Mouse (Mus musculus): ENCODE measurements around the gene Nupl2. TPM values are rescaled to one million over a fixed set of nuclear protein-coding genes. Genes with fewer than 3 reads are reported as not detected.

Nupl2 gene
- total RNA-seq (2021): 8.8 and 11.8 TPM in 2 replicates
- long read RNA-seq, transcript Nupl2-201 (7 exons, 2,914 nt): major isoform, 9 of 15 reads
- long read RNA-seq, partial matches to known transcripts: 2 of 15 reads
- long read RNA-seq, other reads (novel, unspliced or antisense): 3 of 15 reads

GRCm38 (mm10) chr5:24164789-24165445 is at the start of gene Nupl2:
Gene Nupl2, plus strand, starts transcription at chr5:24164963.
- DNase-seq: peak; percentile 96

GRCm38 (mm10) chr5:24122221-24122620 is 42.5 kb upstream of the Nupl2 start:
- no peak for DNase-seq

DNA sequence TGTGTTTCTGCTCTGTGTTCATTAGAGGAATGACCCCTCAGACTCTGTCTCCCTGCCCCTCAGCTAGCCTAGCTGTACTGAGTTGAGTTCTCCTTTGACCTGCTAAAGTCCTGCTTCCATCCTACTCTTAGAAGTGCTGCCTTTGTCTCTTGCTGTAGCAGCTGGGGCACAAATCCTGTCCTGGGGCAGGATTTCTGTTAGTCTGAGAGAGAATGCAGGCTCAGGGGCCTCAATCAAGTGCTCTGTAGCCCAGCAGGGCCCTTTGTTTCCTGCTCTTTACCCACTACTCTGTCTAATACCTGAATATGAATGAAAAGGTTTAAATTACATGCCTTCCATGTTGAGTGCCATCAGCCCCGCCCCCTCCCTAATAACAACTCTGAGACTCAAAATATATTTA is 40.6 kb upstream of the Nupl2 start:
- DNase-seq: no peak

DNA sequence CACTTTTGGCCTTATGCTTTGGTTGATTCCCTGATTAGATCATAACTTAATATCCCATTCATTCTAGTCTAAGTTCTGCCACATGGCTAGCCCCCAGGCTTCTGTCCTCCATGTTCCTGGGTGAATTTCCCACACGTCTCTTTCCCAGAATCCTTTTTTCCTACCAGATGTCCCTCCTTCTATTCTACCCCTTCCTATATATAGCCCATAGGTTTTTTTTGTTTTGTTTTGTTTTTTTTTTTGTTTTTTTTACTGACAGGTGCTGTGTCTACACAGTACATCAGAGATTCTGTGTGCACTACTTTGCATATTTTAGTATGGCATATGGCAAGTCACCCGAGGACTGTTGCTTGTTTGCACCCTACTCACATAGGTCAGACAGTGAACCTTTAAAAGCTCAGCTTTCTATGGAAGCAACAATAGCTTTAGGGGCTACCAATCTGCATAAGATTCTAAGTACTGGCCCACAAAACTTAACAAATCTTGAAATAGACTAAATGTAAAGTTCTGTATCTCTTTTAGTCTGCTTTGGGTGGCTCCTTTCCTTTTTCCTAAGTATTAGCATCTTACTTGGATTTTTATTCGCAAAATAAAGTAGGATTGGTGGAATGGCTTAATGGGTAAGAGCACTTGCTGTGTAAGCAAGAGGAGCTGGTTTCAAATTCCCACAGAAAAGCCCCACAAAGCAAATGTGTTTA is 40.0 kb upstream of the Nupl2 start:
- no peak for DNase-seq

DNA sequence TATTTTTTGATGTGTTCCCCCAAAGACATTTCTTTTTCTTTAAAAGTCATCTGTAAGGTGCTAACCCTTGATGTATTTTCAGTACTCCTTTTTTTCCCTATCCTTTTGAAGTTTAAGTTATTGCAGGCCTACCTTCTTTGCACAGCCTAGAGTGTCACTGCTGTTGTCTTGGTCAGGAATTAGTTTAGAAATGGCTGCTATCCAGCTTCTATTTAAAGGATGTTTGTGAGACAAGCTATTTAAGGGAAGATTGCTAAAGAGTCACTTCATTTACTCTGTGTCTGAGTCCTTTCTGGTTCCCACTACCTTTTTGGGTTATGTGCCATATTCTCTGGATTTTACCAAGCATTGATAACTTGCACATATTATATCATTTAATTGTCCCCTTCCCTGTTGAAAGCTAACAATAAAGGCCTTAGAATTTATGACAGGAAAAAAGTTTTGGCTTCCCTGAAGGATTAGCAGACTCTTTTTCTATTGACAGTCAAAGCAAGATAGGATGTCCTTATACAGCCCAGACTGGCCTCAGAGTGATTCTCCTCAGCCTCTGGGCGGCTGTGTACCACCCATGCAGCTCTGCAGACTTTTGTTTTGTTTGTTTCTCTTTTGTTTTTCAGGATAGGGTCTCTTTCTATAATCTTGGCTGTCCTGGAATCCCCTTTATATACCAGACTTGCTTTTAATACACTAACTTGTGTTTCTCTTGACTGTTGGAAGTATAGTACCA is 38.7 kb upstream of the Nupl2 start:
- DNase-seq: no peak

- DNase-seq: no peak
These were observed 37.8 kb upstream of the Nupl2 start for GRCm38 (mm10) chr5:24126967-24127366.

DNA sequence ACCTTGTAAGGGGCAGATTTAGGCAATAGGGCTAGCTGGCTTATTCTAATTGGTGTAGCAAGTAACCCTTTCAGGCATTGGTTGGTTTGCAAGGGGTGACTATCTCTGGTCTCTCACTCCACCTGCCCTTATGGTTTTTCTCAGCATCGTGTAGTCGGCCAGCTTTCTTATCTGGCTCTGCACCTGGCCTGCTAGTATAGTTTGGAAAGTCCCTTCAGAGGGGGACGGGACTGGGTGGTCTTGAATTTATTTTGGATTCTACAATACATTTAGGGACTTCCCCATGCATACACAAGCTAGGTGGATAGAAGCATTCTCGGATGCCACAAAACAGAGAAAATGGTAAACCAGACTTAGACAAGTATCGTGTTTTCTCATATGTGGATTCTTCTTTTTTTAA is 17.8 kb upstream of the Nupl2 start:
- DNase-seq: no peak

GRCm38 (mm10) chr5:24152199-24152598 is 12.6 kb upstream of the Nupl2 start:
- DNase-seq: no peak

- no peak for DNase-seq
These were observed 8.0 kb upstream of the Nupl2 start for GRCm38 (mm10) chr5:24156774-24157173.

DNA sequence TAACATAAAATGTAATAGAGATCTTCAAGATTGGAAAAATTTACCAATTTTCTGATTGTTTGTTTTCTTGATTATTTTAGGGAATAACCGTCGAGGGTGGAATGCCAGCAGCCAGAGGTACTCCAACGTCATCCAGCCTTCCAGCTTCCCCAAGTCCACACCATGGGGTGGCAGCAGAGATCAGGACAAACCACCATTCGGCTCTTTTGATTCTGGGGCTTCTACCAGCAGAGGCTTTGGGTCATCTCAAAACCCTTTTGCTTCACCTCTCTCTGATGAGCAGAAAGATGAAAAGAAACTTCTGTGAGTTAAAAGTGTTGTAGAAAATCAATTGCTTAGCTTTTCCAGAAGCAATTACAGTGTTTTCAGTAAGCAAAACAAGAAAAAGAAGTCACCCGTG is 2.5 kb downstream of the Nupl2 start:
- DNase-seq: no peak

GRCm38 (mm10) chr5:24169881-24170280 is 5.1 kb downstream of the Nupl2 start:
- no peak for DNase-seq

- no peak for DNase-seq
These were observed 7.3 kb downstream of the Nupl2 start for GRCm38 (mm10) chr5:24172092-24172491.

DNA sequence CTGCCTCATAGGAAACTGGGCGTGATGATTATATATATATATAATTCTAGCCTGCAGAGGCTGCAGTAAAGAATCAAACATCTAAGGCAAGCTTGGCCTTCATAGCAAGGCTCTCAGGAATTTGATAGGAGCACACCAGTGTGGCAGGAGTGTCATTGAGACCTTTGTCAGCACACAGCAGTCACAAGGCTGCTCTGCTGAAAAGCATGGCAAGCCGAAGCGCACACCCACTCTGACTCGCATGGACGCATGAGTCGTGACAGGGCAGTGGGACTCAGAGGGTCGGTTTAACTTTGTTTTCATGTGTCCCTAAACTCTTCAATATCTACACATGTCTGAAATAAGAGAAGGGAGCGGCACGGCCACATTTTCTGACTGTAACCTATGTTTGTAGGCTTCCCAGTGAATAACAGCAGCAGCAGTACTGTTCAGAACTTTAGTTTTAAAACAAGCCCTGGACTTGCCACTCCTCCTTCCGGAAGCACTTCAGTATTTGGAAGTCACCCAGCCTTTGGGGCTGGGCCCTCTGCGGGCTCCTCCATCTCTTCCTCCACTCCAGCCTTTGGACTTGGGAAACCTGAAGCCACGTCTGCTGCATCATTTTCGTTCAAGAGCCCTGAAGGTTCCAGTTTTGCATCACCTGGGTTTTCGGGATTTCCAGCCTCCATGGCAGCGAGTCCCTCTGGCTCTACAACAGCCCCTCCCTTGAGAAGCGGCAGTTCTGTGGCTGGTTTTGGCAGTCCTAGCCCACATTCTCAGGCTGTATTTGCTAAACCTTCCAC is 16.9 kb downstream of the Nupl2 start:
- no peak for DNase-seq

- DNase-seq: no peak
These were observed 17.6 kb downstream of the Nupl2 start for GRCm38 (mm10) chr5:24182296-24182734.

- no peak for DNase-seq
These were observed 18.3 kb downstream of the Nupl2 start for GRCm38 (mm10) chr5:24183096-24183495.

- DNase-seq: no peak
These were observed 19.2 kb downstream of the Nupl2 start for GRCm38 (mm10) chr5:24184011-24184410.

GRCm38 (mm10) chr5:24188476-24188875 is 23.7 kb downstream of the Nupl2 start:
- DNase-seq: no peak

DNA sequence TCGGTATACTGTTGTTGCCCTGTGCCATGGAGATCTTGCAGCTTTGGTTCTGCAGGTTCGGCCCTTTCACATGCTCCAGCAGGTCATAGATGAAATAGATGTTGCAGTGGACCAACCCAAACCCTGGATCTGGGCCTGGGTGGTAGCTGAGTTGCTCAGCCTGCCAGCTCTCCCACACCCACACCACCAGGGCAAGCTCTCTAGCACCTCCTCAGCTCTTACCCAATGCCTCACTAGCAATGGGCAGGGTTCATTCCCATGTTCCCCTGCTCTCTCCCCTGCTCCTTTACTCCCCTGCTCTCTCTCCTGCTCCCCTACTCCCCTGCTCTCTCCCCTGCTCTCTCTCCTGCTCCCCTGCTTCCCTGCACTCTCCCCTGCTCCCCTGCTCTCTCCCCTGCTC is 27.1 kb downstream of the Nupl2 start:
- no peak for DNase-seq

- no peak for DNase-seq
These were observed 36.2 kb downstream of the Nupl2 start for GRCm38 (mm10) chr5:24201006-24201405.

GRCm38 (mm10) chr5:24202492-24202891 is 37.7 kb downstream of the Nupl2 start:
- DNase-seq: no peak

GRCm38 (mm10) chr5:24203266-24203665 is 38.5 kb downstream of the Nupl2 start:
- no peak for DNase-seq

GRCm38 (mm10) chr5:24207965-24208364 is 43.2 kb downstream of the Nupl2 start:
- no peak for DNase-seq

All from adrenal gland, postnatal 25 days (tissue).